In the genomic region with DNA sequence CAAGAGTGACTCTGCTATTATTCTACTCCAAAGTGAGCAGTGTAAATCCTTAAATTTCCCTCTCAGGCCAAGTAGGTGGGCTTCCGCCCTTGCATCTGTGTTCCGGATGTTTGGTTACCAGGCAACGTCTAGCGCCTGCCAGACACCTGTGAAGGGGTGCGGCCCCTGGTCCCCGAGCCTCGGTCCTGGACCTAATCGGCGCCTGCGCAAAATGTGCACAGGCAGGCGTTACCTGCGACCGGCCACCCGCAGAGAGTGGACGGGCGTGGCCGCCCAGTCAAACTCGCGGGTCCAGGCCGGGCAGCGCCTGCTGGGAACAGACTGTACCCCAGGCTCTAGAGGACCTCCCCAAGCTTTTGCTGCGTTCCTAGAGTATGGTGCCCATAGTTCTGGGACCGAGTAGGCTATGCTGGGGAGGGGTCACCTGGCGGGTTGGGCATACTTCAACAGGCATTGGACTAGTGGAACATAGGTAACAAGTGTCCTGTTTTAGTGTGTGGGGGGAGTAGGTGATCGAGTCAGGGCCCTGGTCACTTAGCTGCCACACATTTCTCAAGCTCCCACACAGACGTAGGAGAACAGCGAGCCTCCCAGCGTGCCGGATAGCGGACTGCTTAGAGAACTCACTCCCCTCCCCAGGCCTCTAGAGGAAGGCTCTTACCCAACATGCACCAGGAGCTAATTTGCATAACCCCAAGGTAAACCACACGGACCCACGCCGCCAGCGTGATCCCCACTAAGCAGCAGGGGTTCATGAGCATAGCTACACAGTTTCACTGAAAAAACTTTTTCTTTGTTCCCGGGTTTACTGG, we compare ENCODE assay signal across 8 mouse cellular contexts.
DNase-seq lines count a peak whose midpoint lies in the region; ATAC-seq lines count a peak whose summit lies in the region.

No protein-coding gene starts in this region.

- H3K4me1 ChIP-seq in embryonic facial prominence, embryonic 14.5 days (ENCODE audit: control insufficient read depth, insufficient read depth, low read length) = 0 out of 2 replicates have a peak, but pooled peaks cover 4% of the 10 kb centered on the region
- peaks cover 10% of the 10 kb centered on the region for H3K4me1 ChIP-seq in limb, embryonic 15.5 days

- 0% methylated on average over 35 of the region's 35 CpGs for WGBS in embryonic facial prominence, embryonic 14.5 days
- WGBS in limb, embryonic 15.5 days = under 1% methylated on average over 35 of the region's 35 CpGs

- H3K36me3 ChIP-seq in embryonic facial prominence, embryonic 14.5 days (ENCODE audit: control insufficient read depth, insufficient read depth, low read length) = no peaks in the 10 kb centered on the region
- no peaks in the 10 kb centered on the region for H3K36me3 ChIP-seq in limb, embryonic 15.5 days

- peak; percentile 89 for ATAC-seq in embryonic facial prominence, embryonic 14.5 days (ENCODE audit: low read depth)
- ATAC-seq in limb, embryonic 15.5 days (ENCODE audit: insufficient number of reproducible peaks, low FRiP score, low TSS enrichment, low read depth) = peak; percentile 90

- DNase-seq in 3T3-L1 (ENCODE audit: low read depth, low spot score) = peak; percentile 93
- DNase-seq in adrenal gland, postnatal 4 days (ENCODE audit: low spot score in 2 of 2) = peak; percentile 48 to 66
- DNase-seq in embryonic facial prominence, embryonic 14.5 days (ENCODE audit: low spot score) = peak; percentile 97
- DNase-seq in heart, adult 8-10 months (ENCODE audit: low spot score) = peak; percentile 87
- peak; percentile 91 for DNase-seq in kidney, adult 9 months
- peak; percentile 51 to 73 for DNase-seq in monocyte, adult 2 months (ENCODE audit: low read depth in 1 of 2, low spot score in 2 of 2)
- peak; percentile 82 to 87 for DNase-seq in spleen, postnatal 36 days (ENCODE audit: low spot score in 2 of 2)

- peak overlapping the region; percentile 74 for H3K4me3 ChIP-seq in embryonic facial prominence, embryonic 14.5 days (ENCODE audit: low read depth, low read length)
- H3K4me3 ChIP-seq in limb, embryonic 15.5 days = peak overlapping the region; percentile 75

- H3K9me3 ChIP-seq in embryonic facial prominence, embryonic 14.5 days (ENCODE audit: control insufficient read depth, low read length) = no peaks in the 10 kb centered on the region
- H3K9me3 ChIP-seq in limb, embryonic 15.5 days = no peaks in the 10 kb centered on the region

- H3K9ac ChIP-seq in embryonic facial prominence, embryonic 14.5 days (ENCODE audit: low read depth, low read length) = peak overlapping the region; percentile 68
- peak overlapping the region; percentile 69 for H3K9ac ChIP-seq in limb, embryonic 15.5 days

- H3K4me2 ChIP-seq in embryonic facial prominence, embryonic 14.5 days (ENCODE audit: low read depth, low read length) = peak overlapping the region; percentile 59
- peak overlapping the region; percentile 83 for H3K4me2 ChIP-seq in limb, embryonic 15.5 days

- no peaks in the 10 kb centered on the region for H3K27me3 ChIP-seq in embryonic facial prominence, embryonic 14.5 days (replicated peaks; ENCODE audit: control insufficient read depth, insufficient read depth, low read length)
- no peaks in the 10 kb centered on the region for H3K27me3 ChIP-seq in limb, embryonic 15.5 days

- peak overlapping the region; percentile 88 for H3K27ac ChIP-seq in embryonic facial prominence, embryonic 14.5 days (replicated peaks; ENCODE audit: low read depth, low read length)
- peak overlapping the region; percentile 95 for H3K27ac ChIP-seq in limb, embryonic 15.5 days

Comparison
In these comparisons a context has a peak if more than half of its experiments do, and no peak if none do; other contexts are left out.
1. Peak in every context shown above with its lines: DNase-seq, ATAC-seq, H3K4me3 ChIP-seq and H3K27ac ChIP-seq.